Mouse (Mus musculus): Measurements from ENCODE around the gene Otud7b. TPM values are rescaled to one million over a fixed set of nuclear protein-coding genes. Genes with fewer than 3 reads are reported as not detected.

Gene Otud7b
- total RNA-seq, 1 experiment from 2014 or later: 11.8 TPM

GRCm38 (mm10) chr3:96082714-96083508, 21.4 kb upstream of the Otud7b start:
- 0 out of 2 replicates have a peak, but pooled peaks have one; percentile 45 for ATAC-seq (replicated peaks; ENCODE audit: low read depth, poor library complexity, severe bottlenecking)

GRCm38 (mm10) chr3:96084146-96084755, 20.1 kb upstream of the Otud7b start:
- ATAC-seq (replicated peaks; ENCODE audit: low read depth, poor library complexity, severe bottlenecking): no peak

- ATAC-seq (replicated peaks; ENCODE audit: low read depth, poor library complexity, severe bottlenecking): no peak
Observed at GRCm38 (mm10) chr3:96087219-96087618, 17.1 kb upstream of the Otud7b start.

- ATAC-seq (replicated peaks; ENCODE audit: low read depth, poor library complexity, severe bottlenecking): no peak
Observed at GRCm38 (mm10) chr3:96087801-96088200, 16.5 kb upstream of the Otud7b start.

GRCm38 (mm10) chr3:96089882-96090489, 14.3 kb upstream of the Otud7b start:
- ATAC-seq (replicated peaks; ENCODE audit: low read depth, poor library complexity, severe bottlenecking): peak; percentile 54; the same call in 1 of the 2 replicates

GRCm38 (mm10) chr3:96091146-96091545, 13.2 kb upstream of the Otud7b start:
- no peak for ATAC-seq (replicated peaks; ENCODE audit: low read depth, poor library complexity, severe bottlenecking)

- no peak for ATAC-seq (replicated peaks; ENCODE audit: low read depth, poor library complexity, severe bottlenecking)
Observed at GRCm38 (mm10) chr3:96091966-96092365, 12.4 kb upstream of the Otud7b start.

- ATAC-seq (replicated peaks; ENCODE audit: low read depth, poor library complexity, severe bottlenecking): no peak
Observed at GRCm38 (mm10) chr3:96093509-96093908, 10.8 kb upstream of the Otud7b start.

- no peak for ATAC-seq (replicated peaks; ENCODE audit: low read depth, poor library complexity, severe bottlenecking)
Observed at GRCm38 (mm10) chr3:96094203-96094602, 10.1 kb upstream of the Otud7b start.

GRCm38 (mm10) chr3:96098168-96098567, 6.2 kb upstream of the Otud7b start:
- peak; percentile 59 for ATAC-seq (replicated peaks; ENCODE audit: low read depth, poor library complexity, severe bottlenecking)

- peak; percentile 57 for ATAC-seq (replicated peaks; ENCODE audit: low read depth, poor library complexity, severe bottlenecking)
Observed at GRCm38 (mm10) chr3:96098616-96099267, 5.6 kb upstream of the Otud7b start.

GRCm38 (mm10) chr3:96102100-96102872, 2.0 kb upstream of the Otud7b start:
- peak; percentile 40 for ATAC-seq (replicated peaks; ENCODE audit: low read depth, poor library complexity, severe bottlenecking)

GRCm38 (mm10) chr3:96103901-96104260, 446 bp upstream of the Otud7b start:
- no peak for ATAC-seq (replicated peaks; ENCODE audit: low read depth, poor library complexity, severe bottlenecking)

- ATAC-seq (replicated peaks; ENCODE audit: low read depth, poor library complexity, severe bottlenecking): no peak; the same call in 1 of the 2 replicates
Observed at GRCm38 (mm10) chr3:96105232-96105747, 963 bp downstream of the Otud7b start.

GRCm38 (mm10) chr3:96106151-96106550, 1.8 kb downstream of the Otud7b start:
- ATAC-seq (replicated peaks; ENCODE audit: low read depth, poor library complexity, severe bottlenecking): no peak

GRCm38 (mm10) chr3:96108315-96108714, 4.0 kb downstream of the Otud7b start:
- no peak for ATAC-seq (replicated peaks; ENCODE audit: low read depth, poor library complexity, severe bottlenecking)

GRCm38 (mm10) chr3:96113251-96113650, 8.9 kb downstream of the Otud7b start:
- ATAC-seq (replicated peaks; ENCODE audit: low read depth, poor library complexity, severe bottlenecking): no peak

GRCm38 (mm10) chr3:96118142-96118541, 13.8 kb downstream of the Otud7b start:
- peak; percentile 78 for ATAC-seq (replicated peaks; ENCODE audit: low read depth, poor library complexity, severe bottlenecking)

- no peak for ATAC-seq (replicated peaks; ENCODE audit: low read depth, poor library complexity, severe bottlenecking)
Observed at GRCm38 (mm10) chr3:96118702-96119101, 14.4 kb downstream of the Otud7b start.

- ATAC-seq (replicated peaks; ENCODE audit: low read depth, poor library complexity, severe bottlenecking): no peak
Observed at GRCm38 (mm10) chr3:96124235-96124634, 19.9 kb downstream of the Otud7b start.
